Mouse (Mus musculus) stomach, postnatal 0 days (tissue): ENCODE results near the gene Sidt2.

Experiments used
- CTCF ChIP-seq: IDR thresholded peaks from 2 replicates; pipeline ENCODE4 v1.5.1; 2016; ENCODE audit warnings: antibody characterized with exemption, low read depth, mild to moderate bottlenecking, moderate library complexity
- EP300 ChIP-seq: optimal IDR thresholded peaks from 2 replicates; pipeline ENCODE3; 2016; ENCODE audit warnings: antibody characterized with exemption

- no peak for TF ChIP-seq EP300
- peak; percentile 58 for TF ChIP-seq CTCF
Measured at GRCm38 (mm10) chr9:45976884-45977283, 21.8 kb upstream of the Sidt2 start.
